Mouse (Mus musculus) testis, adult 2 months (tissue): ENCODE measurements at regions not wholly inside any gene's neighbourhood (a gene's known extent, or its start where the extent isn't known, plus 50 kb on each side); places are given as distances from the start of the nearest gene placed in this dataset.

Experiments
- CTCF ChIP-seq: fragments of 200-500 bp; IDR thresholded peaks from 2 replicates; pipeline ENCODE4 v1.5.1; 2012; ENCODE audit warnings: low read depth, mild to moderate bottlenecking, inconsistent platforms, low read length, moderate library complexity; ENCODE audit not compliant: control insufficient read depth, insufficient read depth, insufficient replicate concordance
- POLR2A ChIP-seq: fragments of 200-500 bp; IDR thresholded peaks from 2 replicates; pipeline ENCODE4 v1.6.1; 2012; ENCODE audit warnings: low read depth, mild to moderate bottlenecking, inconsistent platforms, low read length, moderate library complexity; ENCODE audit not compliant: control insufficient read depth

DNA sequence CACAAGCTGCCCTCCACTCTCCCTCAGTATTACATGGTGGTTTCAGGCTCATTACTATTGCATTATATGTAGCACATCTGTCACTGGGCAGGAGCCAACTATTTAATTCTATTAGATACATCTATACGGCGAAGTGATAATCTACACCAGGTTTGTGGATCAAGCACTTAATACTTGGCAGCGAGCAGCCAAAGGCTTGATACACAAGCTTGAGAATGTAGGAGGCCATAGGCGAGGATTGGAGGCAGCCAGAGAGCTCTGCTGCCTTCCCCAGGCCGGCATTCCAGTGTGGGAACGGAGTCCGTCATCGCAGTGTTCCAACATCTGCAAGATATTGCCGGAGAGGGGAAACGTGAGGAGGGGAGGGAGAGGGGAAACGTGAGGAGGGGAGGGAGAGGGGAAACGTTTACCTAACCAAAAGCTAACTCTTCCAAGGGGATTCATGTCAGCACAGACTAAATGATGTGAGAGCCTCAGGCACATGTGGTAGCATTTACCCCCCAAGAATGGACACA is 109.6 kb upstream of the Habp2 start:
- TF ChIP-seq CTCF (no peak), POLR2A (no peak)
